Mouse (Mus musculus) thymus, adult 2 months (tissue): Measurements from ENCODE around the gene Gm38392. TPM values are rescaled to one million over a fixed set of nuclear protein-coding genes. Genes with fewer than 3 reads are reported as not detected.

Experiments
- DNase-seq: peaks from one replicate; pipeline ENCODE4 v3.0.0; 2021
- H3K27ac ChIP-seq: fragments of 200-500 bp; 2 replicates; pipeline ENCODE4 v1.5.1; 2012; ENCODE audit warnings: low read length, control low read depth; ENCODE audit not compliant: control insufficient read depth, insufficient read depth
- H3K27me3 ChIP-seq: fragments of 200-500 bp; 2 replicates; pipeline ENCODE4 v1.6.1; 2012; ENCODE audit warnings: mild to moderate bottlenecking, low read length, moderate library complexity, mixed read lengths; ENCODE audit not compliant: control insufficient read depth, insufficient read depth
- H3K36me3 ChIP-seq: fragments of 200-500 bp; 2 replicates; pipeline ENCODE4 v1.6.1; 2012; ENCODE audit warnings: mild to moderate bottlenecking, low read length, moderate library complexity; ENCODE audit not compliant: control insufficient read depth, insufficient read depth
- H3K4me1 ChIP-seq: fragments of 200-500 bp; replicated peaks from 2 replicates; pipeline ENCODE4 v1.6.1; 2012; ENCODE audit warnings: low read length; ENCODE audit not compliant: control insufficient read depth, insufficient read depth
- H3K4me3 ChIP-seq: fragments of 200-500 bp; 2 replicates; pipeline ENCODE4 v1.5.1; 2012; ENCODE audit warnings: mild to moderate bottlenecking, low read length, control low read depth, moderate library complexity; ENCODE audit not compliant: control insufficient read depth, insufficient read depth
- CTCF ChIP-seq: fragments of 200-500 bp; IDR thresholded peaks from 2 replicates; pipeline ENCODE4 v1.5.1; 2012; ENCODE audit warnings: mild to moderate bottlenecking, control low read depth, low read length, moderate library complexity, borderline replicate concordance; ENCODE audit not compliant: control insufficient read depth, poor library complexity, insufficient read depth; ENCODE audit errors: extremely low read depth
- POLR2A ChIP-seq: fragments of 200-500 bp; IDR thresholded peaks from 2 replicates; pipeline ENCODE4 v1.6.1; 2012; ENCODE audit warnings: mild to moderate bottlenecking, low read length, control low read depth, moderate library complexity; ENCODE audit not compliant: control insufficient read depth, poor library complexity, insufficient read depth; ENCODE audit errors: extremely low read depth
- WGBS: fragments of 180-500 bp; shearing (Covaris S2); methylation state at CpG from one replicate; pipeline ENCODE4 v1.1.7; 2018; 5-methylcytosine and 5-hydroxymethylcytosine counted together
- polyA plus RNA-seq: library from polyadenylated mRNA; depleted of rRNA; stranded (reverse); fragments of >200 nt; gene quantifications from 2 replicates; pipeline ENCODE4 v1.2.3, GENCODE M21; 2012; rRNA removed

Gene Gm38392
- polyA plus RNA-seq, 1 experiment: 0.11 TPM

- Histone ChIP-seq H3K27me3 (peaks cover 55% of the 10 kb centered on the region), H3K4me1 (peaks cover 11% of the 10 kb centered on the region), H3K27ac (no peak overlapping the region), H3K4me3 (no peak overlapping the region), H3K36me3 (no peaks in the 10 kb centered on the region)
- TF ChIP-seq CTCF (no peak), POLR2A (no peak)
- 22% methylated on average over 5 of the region's 5 CpGs for WGBS
- no peak for DNase-seq
These were observed 85.4 kb downstream of the Gm38392 start for GRCm38 (mm10) chr3:88201640-88202039.

- TF ChIP-seq POLR2A (no peak), CTCF (no peak)
- peaks cover 48% of the 10 kb centered on the region for H3K27me3 ChIP-seq
- H3K4me3 ChIP-seq: peak overlapping the region; percentile 13; the same call in 1 of the 2 replicates
- H3K36me3 ChIP-seq: no peaks in the 10 kb centered on the region
- peaks cover 11% of the 10 kb centered on the region for H3K4me1 ChIP-seq
- H3K27ac ChIP-seq: no peak overlapping the region
- peak; percentile 31 for DNase-seq
- 2% methylated on average over 37 of the region's 37 CpGs for WGBS
These were observed 86.1 kb downstream of the Gm38392 start for GRCm38 (mm10) chr3:88200972-88201330.

GRCm38 (mm10) chr3:88200161-88200971 lies 86.6 kb downstream of the Gm38392 start:
- H3K4me3 ChIP-seq: peak overlapping the region; percentile 13; the same call in 1 of the 2 replicates
- WGBS: 6% methylated on average over 61 of the region's 61 CpGs

GRCm38 (mm10) chr3:88199541-88200110 lies 87.4 kb downstream of the Gm38392 start:
- Histone ChIP-seq H3K36me3 (no peaks in the 10 kb centered on the region), H3K27me3 (peaks cover 44% of the 10 kb centered on the region)
- 44% methylated on average over 2 of the region's 2 CpGs for WGBS

More at GRCm38 (mm10) chr3:88200161-88200971, 86.6 kb downstream of the Gm38392 start:
- peaks cover 47% of the 10 kb centered on the region for H3K27me3 ChIP-seq
- peaks cover 11% of the 10 kb centered on the region for H3K4me1 ChIP-seq
- TF ChIP-seq POLR2A (no peak), CTCF (no peak)
- no peak for DNase-seq
- no peak overlapping the region for H3K27ac ChIP-seq
- H3K36me3 ChIP-seq: no peaks in the 10 kb centered on the region

GRCm38 (mm10) chr3:88198505-88199020 lies 88.4 kb downstream of the Gm38392 start:
- H3K36me3 ChIP-seq: no peaks in the 10 kb centered on the region
- TF ChIP-seq CTCF (no peak), POLR2A (no peak)
- no peak for DNase-seq
- H3K27me3 ChIP-seq: peaks cover 39% of the 10 kb centered on the region
- no peak overlapping the region for H3K4me3 ChIP-seq
- no peak overlapping the region for H3K27ac ChIP-seq
- H3K4me1 ChIP-seq: peaks cover 11% of the 10 kb centered on the region
- 25% methylated on average over 9 of the region's 9 CpGs for WGBS

More at GRCm38 (mm10) chr3:88199541-88200110, 87.4 kb downstream of the Gm38392 start:
- TF ChIP-seq POLR2A: no peak
- TF ChIP-seq CTCF: no peak
- Histone ChIP-seq H3K4me1 (peaks cover 11% of the 10 kb centered on the region), H3K4me3 (no peak overlapping the region), H3K27ac (no peak overlapping the region)
- DNase-seq: no peak

- TF ChIP-seq CTCF (no peak), POLR2A (no peak)
- Histone ChIP-seq H3K4me3 (no peak overlapping the region), H3K27ac (no peak overlapping the region), H3K36me3 (no peaks in the 10 kb centered on the region), H3K27me3 (peaks cover 36% of the 10 kb centered on the region), H3K4me1 (peaks cover 11% of the 10 kb centered on the region)
- 49% methylated on average over 10 of the region's 10 CpGs for WGBS
- no peak for DNase-seq
These were observed 89.1 kb downstream of the Gm38392 start for GRCm38 (mm10) chr3:88197741-88198504.

Other genes with a start within 250 kb of the Gm38392 start
- gene Gpatch4, start 244.1 kb downstream of the Gm38392 start, polyA plus RNA-seq: 11.3 and 14.7 TPM in 2 replicates
- 63.0 and 69.0 TPM in 2 replicates for gene Naxe, start 228.7 kb downstream of the Gm38392 start, polyA plus RNA-seq
- gene Ttc24, start 208.9 kb downstream of the Gm38392 start, polyA plus RNA-seq: 0.47 and 0.55 TPM in 2 replicates
- gene Iqgap3, start 205.2 kb downstream of the Gm38392 start, polyA plus RNA-seq: 19.7 and 24.6 TPM in 2 replicates
- 343 and 377 TPM in 2 replicates for gene Mef2d, start 144.8 kb downstream of the Gm38392 start, polyA plus RNA-seq
- 2.5 and 2.7 TPM in 2 replicates for gene Rhbg, start 32.5 kb downstream of the Gm38392 start, polyA plus RNA-seq
- gene Tsacc, start 9.8 kb upstream of the Gm38392 start, polyA plus RNA-seq: 2.8 and 3.3 TPM in 2 replicates
- 166 and 205 TPM in 2 replicates for gene Cct3, start 9.9 kb upstream of the Gm38392 start, polyA plus RNA-seq
- 201 and 237 TPM in 2 replicates for gene Glmp, start 37.8 kb upstream of the Gm38392 start, polyA plus RNA-seq
- gene Tmem79, start 48.9 kb upstream of the Gm38392 start, polyA plus RNA-seq: 8.9 and 10.4 TPM in 2 replicates
- gene Smg5, start 49.0 kb upstream of the Gm38392 start, polyA plus RNA-seq: 151 and 159 TPM in 2 replicates
- 1.2 and 2.0 TPM in 2 replicates for gene Paqr6, start 77.4 kb upstream of the Gm38392 start, polyA plus RNA-seq
- gene Bglap3, start 85.5 kb upstream of the Gm38392 start, polyA plus RNA-seq: 1.2 and 2.6 TPM in 2 replicates
- 2.2 and 3.8 TPM in 2 replicates for gene Bglap2, start 91.5 kb upstream of the Gm38392 start, polyA plus RNA-seq
- 1.5 and 2.7 TPM in 2 replicates for gene Bglap, start 97.3 kb upstream of the Gm38392 start, polyA plus RNA-seq
- gene Pmf1, start 123.1 kb upstream of the Gm38392 start, polyA plus RNA-seq: 138 and 151 TPM in 2 replicates
- gene Slc25a44, start 137.9 kb upstream of the Gm38392 start, polyA plus RNA-seq: 30.8 and 32.5 TPM in 2 replicates
- 99.3 and 109 TPM in 2 replicates for gene Sema4a, start 174.0 kb upstream of the Gm38392 start, polyA plus RNA-seq
- gene Lmna, start 222.7 kb upstream of the Gm38392 start, polyA plus RNA-seq: 59.3 and 61.1 TPM in 2 replicates
- gene Mex3a, start 245.2 kb upstream of the Gm38392 start, polyA plus RNA-seq: 22.0 and 24.2 TPM in 2 replicates